Mouse (Mus musculus) heart, embryonic 12.5 days (tissue): ENCODE data around the gene Itprip. TPM values are rescaled to one million over a fixed set of nuclear protein-coding genes. Genes with fewer than 3 reads are reported as not detected.

Experiments used
- ATAC-seq: fragments of 200-750 bp; cut with Nextera tagmentation; 2 replicates; pipeline ENCODE4 v1.8.0; 2017; ENCODE audit warnings: moderate TSS enrichment, moderate library complexity; ENCODE audit not compliant: insufficient number of reproducible peaks, low FRiP score
- H3K27ac ChIP-seq: fragments of 300-500 bp; sonication (generic); 2 replicates; pipeline ENCODE4 v1.5.1; 2016; ENCODE audit warnings: mild to moderate bottlenecking, moderate library complexity; ENCODE audit not compliant: poor library complexity, severe bottlenecking
- H3K27me3 ChIP-seq: fragments of 300-500 bp; sonication (generic); replicated peaks from 2 replicates; pipeline ENCODE4 v1.6.1; 2016; ENCODE audit warnings: mild to moderate bottlenecking, moderate library complexity
- H3K36me3 ChIP-seq: fragments of 300-500 bp; sonication (generic); 2 replicates; pipeline ENCODE4 v1.6.1; 2016; ENCODE audit warnings: mild to moderate bottlenecking, moderate library complexity
- H3K4me1 ChIP-seq: fragments of 300-500 bp; sonication (generic); replicated peaks from 2 replicates; pipeline ENCODE4 v1.6.1; 2016; ENCODE audit warnings: mild to moderate bottlenecking
- H3K4me2 ChIP-seq: fragments of 300-500 bp; sonication (generic); 2 replicates; pipeline ENCODE4 v1.6.1; 2016; ENCODE audit warnings: mild to moderate bottlenecking, moderate library complexity
- H3K4me3 ChIP-seq: fragments of 300-500 bp; sonication (generic); 2 replicates; pipeline ENCODE4 v1.5.1; 2016; ENCODE audit warnings: mild to moderate bottlenecking
- H3K9ac ChIP-seq: fragments of 300-500 bp; sonication (generic); 2 replicates; pipeline ENCODE4 v1.6.1; 2016; ENCODE audit warnings: mild to moderate bottlenecking, moderate library complexity
- H3K9me3 ChIP-seq: fragments of 300-500 bp; sonication (generic); replicated peaks from 2 replicates; pipeline ENCODE4 v1.6.1; 2016; ENCODE audit warnings: mild to moderate bottlenecking, moderate library complexity
- WGBS: fragments of 180-500 bp; shearing (Covaris S2); methylation state at CpG from one replicate; pipeline ENCODE4 v1.1.7; 2016; 5-methylcytosine and 5-hydroxymethylcytosine counted together
- polyA plus RNA-seq: library from polyadenylated mRNA; unstranded; fragments of >200 nt; fragmentation: Nextera tagmentation; extraction: Ambion mirVana; gene quantifications from 2 replicates; pipeline ENCODE4 v1.2.1, GENCODE M21; 2016

Itprip gene
- 24.4 and 25.5 TPM in 2 replicates for polyA plus RNA-seq

DNA sequence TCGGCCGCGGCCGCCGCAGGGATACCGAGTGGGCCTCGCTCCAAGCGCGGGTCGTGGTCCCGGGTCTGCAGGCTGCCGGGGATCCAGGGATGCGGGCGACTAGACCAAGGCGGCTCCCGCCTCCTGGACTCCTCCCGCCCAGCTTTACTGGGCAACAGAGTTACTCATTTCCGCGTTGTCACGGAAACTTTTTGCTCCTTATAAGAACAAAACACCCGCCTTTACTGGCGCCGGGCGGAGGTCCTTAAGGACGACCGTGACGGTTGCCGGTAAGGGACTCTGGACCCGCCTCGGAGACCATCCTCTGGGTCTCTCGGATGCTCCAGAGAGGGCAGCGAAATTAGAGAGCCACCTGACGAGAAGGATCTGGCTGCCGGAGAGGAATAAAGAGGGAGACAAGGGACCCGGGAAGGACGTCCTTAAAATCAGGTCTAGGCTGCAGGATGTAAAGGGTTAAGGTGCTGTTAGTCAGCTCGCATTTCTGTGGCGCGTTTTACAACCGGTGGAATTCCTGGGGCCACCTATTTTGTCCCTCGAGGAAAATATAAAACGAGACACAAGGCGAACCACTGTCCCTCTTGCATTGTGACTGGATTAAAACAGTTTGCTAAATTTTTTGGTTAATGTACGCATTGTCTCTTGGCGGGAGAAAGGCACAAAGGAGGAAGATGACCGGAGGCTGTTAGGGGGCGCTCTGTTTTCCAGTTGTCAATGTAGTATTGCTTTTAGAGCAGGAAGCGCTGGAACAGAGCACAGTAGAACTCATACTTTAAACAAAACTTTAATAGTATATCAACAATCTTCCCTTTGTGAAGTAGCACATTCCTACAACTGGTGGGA is at the start of gene Itprip, which contains the start of gene Cfap43:
Gene Itprip, minus strand, starts transcription at position 174 of the 840 bp plus-strand sequence.
Gene Cfap43, minus strand, starts transcription at position 162 of the 840 bp plus-strand sequence.
- ATAC-seq, result peak; percentile 76
- under 1% methylated on average over 48 of the region's 48 CpGs for WGBS
- peaks cover 40% of the 10 kb centered on the region for H3K4me1 ChIP-seq

GRCm38 (mm10) chr19:47958181-47958580 is 39.1 kb upstream of the Itprip start:
- Histone ChIP-seq H3K4me3 (no peak overlapping the region), H3K36me3 (no peaks in the 10 kb centered on the region), H3K4me1 (no peaks in the 10 kb centered on the region), H3K27me3 (no peaks in the 10 kb centered on the region; the same call in 1 of the 2 replicates), H3K9ac (no peak overlapping the region), H3K27ac (no peak overlapping the region), H3K9me3 (no peaks in the 10 kb centered on the region), H3K4me2 (no peak overlapping the region)
- no peak for ATAC-seq
- WGBS, result 64% methylated on average over 13 of the region's 13 CpGs

More for the DNA sequence above, at the start of gene Itprip, which contains the start of gene Cfap43:
- H3K9ac ChIP-seq, result peak within 1 kb of the TSS; percentile 94
- H3K9me3 ChIP-seq, result no peaks in the 10 kb centered on the region
- H3K36me3 ChIP-seq, result 0 out of 2 replicates have a peak, but pooled peaks cover under 1% of the 10 kb centered on the region
- H3K27me3 ChIP-seq, result no peaks in the 10 kb centered on the region
- H3K27ac ChIP-seq, result peak within 1 kb of the TSS; percentile 94
- H3K4me3 ChIP-seq, result peak within 1 kb of the TSS; percentile 86
- H3K4me2 ChIP-seq, result peak within 1 kb of the TSS; percentile 87

- no peak for ATAC-seq
- no peaks in the 10 kb centered on the region for H3K36me3 ChIP-seq
- WGBS, result 81% methylated on average over 9 of the region's 9 CpGs
- no peak overlapping the region for H3K4me3 ChIP-seq
- H3K9me3 ChIP-seq, result no peaks in the 10 kb centered on the region
- H3K27ac ChIP-seq, result no peak overlapping the region
- peaks cover 4% of the 10 kb centered on the region; the same call in 1 of the 2 replicates for H3K27me3 ChIP-seq
- H3K4me1 ChIP-seq, result no peaks in the 10 kb centered on the region
- no peak overlapping the region for H3K4me2 ChIP-seq
- H3K9ac ChIP-seq, result no peak overlapping the region
Observed at GRCm38 (mm10) chr19:47953169-47953568, 34.1 kb upstream of the Itprip start.

- 76% methylated on average over 7 of the region's 7 CpGs for WGBS
Observed at GRCm38 (mm10) chr19:47950946-47951345, 31.8 kb upstream of the Itprip start.

GRCm38 (mm10) chr19:47946821-47947465 is 27.8 kb upstream of the Itprip start:
- ATAC-seq, result no peak
- no peak overlapping the region for H3K4me3 ChIP-seq
- H3K9ac ChIP-seq, result no peak overlapping the region
- peaks cover 16% of the 10 kb centered on the region; the same call in 1 of the 2 replicates for H3K27me3 ChIP-seq
- H3K27ac ChIP-seq, result no peak overlapping the region
- 45% methylated on average over 23 of the region's 23 CpGs for WGBS
- H3K4me2 ChIP-seq, result peak overlapping the region; percentile 42
- H3K9me3 ChIP-seq, result no peaks in the 10 kb centered on the region
- H3K4me1 ChIP-seq, result no peaks in the 10 kb centered on the region
- no peaks in the 10 kb centered on the region for H3K36me3 ChIP-seq

More at GRCm38 (mm10) chr19:47950946-47951345, 31.8 kb upstream of the Itprip start:
- Histone ChIP-seq H3K9me3 (no peaks in the 10 kb centered on the region), H3K27me3 (peaks cover 7% of the 10 kb centered on the region; the same call in 1 of the 2 replicates), H3K4me3 (no peak overlapping the region), H3K27ac (no peak overlapping the region), H3K4me2 (no peak overlapping the region), H3K36me3 (no peaks in the 10 kb centered on the region), H3K4me1 (no peaks in the 10 kb centered on the region), H3K9ac (no peak overlapping the region)
- no peak for ATAC-seq

- no peak overlapping the region for H3K9ac ChIP-seq
- H3K36me3 ChIP-seq, result no peaks in the 10 kb centered on the region
- H3K4me3 ChIP-seq, result no peak overlapping the region
- H3K27ac ChIP-seq, result no peak overlapping the region
- ATAC-seq, result no peak
- no peak overlapping the region for H3K4me2 ChIP-seq
- H3K27me3 ChIP-seq, result peaks cover 28% of the 10 kb centered on the region
- H3K4me1 ChIP-seq, result peaks cover 10% of the 10 kb centered on the region
- 76% methylated on average over 6 of the region's 6 CpGs for WGBS
- H3K9me3 ChIP-seq, result no peaks in the 10 kb centered on the region
Observed at GRCm38 (mm10) chr19:47939361-47939760, 20.3 kb upstream of the Itprip start.

DNA sequence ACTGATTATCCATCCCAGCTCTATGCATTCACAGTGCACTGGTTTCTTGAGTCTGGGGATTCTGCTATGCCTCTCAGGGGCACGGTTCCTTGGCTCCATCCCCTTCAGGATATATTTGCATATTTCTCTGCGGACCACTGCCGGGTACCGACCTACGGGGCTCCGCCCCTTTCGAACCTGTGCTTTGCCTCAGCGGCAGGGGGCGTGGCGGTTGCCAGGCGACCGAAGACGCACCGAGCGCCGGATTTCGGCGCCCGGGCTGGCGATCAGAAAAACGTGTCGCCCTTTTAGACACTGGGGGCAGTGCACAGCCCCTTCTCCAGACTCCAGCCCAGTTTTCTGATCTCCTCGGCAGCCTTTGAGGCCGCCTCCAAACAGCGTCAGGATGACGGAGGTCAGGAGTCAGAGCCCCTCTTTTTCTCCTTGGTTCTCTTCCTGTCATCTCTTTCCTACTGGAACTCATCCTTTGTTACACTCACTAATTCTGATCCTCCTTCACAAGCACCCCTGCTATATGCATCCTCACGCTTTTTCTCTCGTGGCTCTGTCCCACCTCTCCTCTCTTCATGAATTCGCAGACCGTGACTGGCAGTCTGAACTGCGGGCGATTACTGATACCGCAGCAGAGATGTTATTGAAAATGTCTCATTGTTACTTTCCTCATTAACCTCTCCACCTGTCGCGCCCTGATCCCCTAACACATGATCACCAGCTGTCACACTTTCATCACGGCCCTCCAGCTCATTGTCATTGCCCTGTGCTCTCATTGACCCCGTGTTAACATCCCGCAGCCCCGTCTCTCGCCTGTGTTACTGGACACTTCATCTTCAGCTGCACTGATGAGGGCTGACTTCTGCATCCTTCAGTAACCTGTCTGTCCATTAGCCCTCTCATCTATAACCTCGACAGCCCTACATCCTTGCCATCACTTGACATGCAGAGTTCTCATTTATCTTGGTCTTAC is 18.6 kb upstream of the Itprip start, which contains the start of gene Cfap58:
Gene Cfap58, plus strand, starts transcription at position 233 of the 964 bp plus-strand sequence.
- peak; percentile 71 for ATAC-seq

DNA sequence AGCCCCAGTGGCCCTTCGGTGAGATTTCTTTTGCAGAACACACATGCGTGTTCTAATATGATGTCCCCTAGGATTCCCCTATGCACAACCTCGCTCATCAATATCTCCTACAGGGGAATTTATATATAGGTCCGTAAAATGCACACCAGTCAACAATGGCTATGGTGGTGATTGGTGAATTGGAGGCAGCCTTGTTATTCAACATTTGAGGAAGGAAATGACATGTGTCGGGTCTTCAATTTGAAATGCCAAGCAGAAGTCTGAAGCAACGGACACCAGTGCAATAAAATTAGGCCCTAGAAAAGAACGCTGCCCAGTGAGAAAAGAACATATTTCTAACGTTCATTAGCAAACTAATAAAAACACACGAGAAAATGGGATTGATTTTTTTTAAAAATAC is 17.8 kb upstream of the Itprip start:
- 68% methylated on average over 9 of the region's 9 CpGs for WGBS
- no peak overlapping the region for H3K27ac ChIP-seq
- peaks cover 10% of the 10 kb centered on the region for H3K4me1 ChIP-seq
- H3K4me3 ChIP-seq, result peak overlapping the region; percentile 43; the same call in 1 of the 2 replicates
- no peaks in the 10 kb centered on the region; the same call in 1 of the 2 replicates for H3K9me3 ChIP-seq
- no peak for ATAC-seq
- H3K9ac ChIP-seq, result no peak overlapping the region
- H3K36me3 ChIP-seq, result no peaks in the 10 kb centered on the region
- peak overlapping the region; percentile 82 for H3K4me2 ChIP-seq
- H3K27me3 ChIP-seq, result peaks cover 28% of the 10 kb centered on the region

More for the DNA sequence above, 18.6 kb upstream of the Itprip start, which contains the start of gene Cfap58:
- Histone ChIP-seq H3K9me3 (no peaks in the 10 kb centered on the region; the same call in 1 of the 2 replicates), H3K4me1 (peaks cover 10% of the 10 kb centered on the region), H3K36me3 (no peaks in the 10 kb centered on the region), H3K9ac (0 out of 2 replicates have a peak within 1 kb of the TSS, but pooled peaks have one; percentile 21), H3K27me3 (peaks cover 28% of the 10 kb centered on the region), H3K4me2 (peak within 1 kb of the TSS; percentile 82), H3K27ac (no peak within 1 kb of the TSS), H3K4me3 (peak within 1 kb of the TSS; percentile 43)
- 8% methylated on average over 41 of the region's 41 CpGs for WGBS

GRCm38 (mm10) chr19:47936490-47936889 is 17.4 kb upstream of the Itprip start:
- H3K36me3 ChIP-seq, result no peaks in the 10 kb centered on the region
- H3K27ac ChIP-seq, result no peak overlapping the region
- ATAC-seq, result no peak
- H3K4me1 ChIP-seq, result peaks cover 10% of the 10 kb centered on the region
- H3K4me2 ChIP-seq, result no peak overlapping the region
- H3K4me3 ChIP-seq, result no peak overlapping the region
- WGBS, result 89% methylated on average over 11 of the region's 11 CpGs
- H3K9ac ChIP-seq, result no peak overlapping the region
- no peaks in the 10 kb centered on the region; the same call in 1 of the 2 replicates for H3K9me3 ChIP-seq
- H3K27me3 ChIP-seq, result peaks cover 26% of the 10 kb centered on the region

DNA sequence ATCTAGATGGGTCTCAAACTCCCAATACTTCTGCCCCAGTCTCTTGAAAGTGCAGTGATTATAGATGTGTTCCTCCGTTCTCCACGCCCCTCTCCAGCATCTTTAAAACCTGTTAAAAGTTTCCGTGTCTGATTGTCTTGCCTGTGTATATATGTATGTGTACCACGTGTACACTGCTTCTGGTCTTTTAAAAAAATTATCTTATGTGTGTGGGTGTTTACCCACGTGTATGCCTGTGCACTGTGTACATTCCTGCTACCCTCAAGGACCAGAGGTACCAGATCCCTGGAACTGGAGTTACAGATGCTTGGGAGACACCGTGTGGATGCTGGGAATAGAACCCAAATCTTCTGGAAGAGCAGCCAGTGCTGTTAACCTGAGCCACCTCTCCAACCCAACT is 16.4 kb upstream of the Itprip start:
- no peak overlapping the region for H3K4me2 ChIP-seq
- no peaks in the 10 kb centered on the region; the same call in 1 of the 2 replicates for H3K9me3 ChIP-seq
- no peaks in the 10 kb centered on the region for H3K36me3 ChIP-seq
- no peak overlapping the region for H3K4me3 ChIP-seq
- H3K4me1 ChIP-seq, result peaks cover 10% of the 10 kb centered on the region
- no peak overlapping the region for H3K9ac ChIP-seq
- H3K27me3 ChIP-seq, result peaks cover 20% of the 10 kb centered on the region
- ATAC-seq, result no peak
- no peak overlapping the region for H3K27ac ChIP-seq
- 72% methylated on average over 6 of the region's 6 CpGs for WGBS
